Mouse (Mus musculus) left cerebral cortex, adult 11 months (tissue): Measurements from ENCODE around the gene Vps9d1.
"Not testable (repeated sequence)": the region's sequence is repeated elsewhere in the genome, so short reads cannot be mapped to it uniquely, and the experiment has no call there.

Source experiments
- DNase-seq: peaks from one replicate; pipeline ENCODE4 v3.0.0; 2022; ENCODE audit warnings: low spot score

Vps9d1 gene

DNA sequence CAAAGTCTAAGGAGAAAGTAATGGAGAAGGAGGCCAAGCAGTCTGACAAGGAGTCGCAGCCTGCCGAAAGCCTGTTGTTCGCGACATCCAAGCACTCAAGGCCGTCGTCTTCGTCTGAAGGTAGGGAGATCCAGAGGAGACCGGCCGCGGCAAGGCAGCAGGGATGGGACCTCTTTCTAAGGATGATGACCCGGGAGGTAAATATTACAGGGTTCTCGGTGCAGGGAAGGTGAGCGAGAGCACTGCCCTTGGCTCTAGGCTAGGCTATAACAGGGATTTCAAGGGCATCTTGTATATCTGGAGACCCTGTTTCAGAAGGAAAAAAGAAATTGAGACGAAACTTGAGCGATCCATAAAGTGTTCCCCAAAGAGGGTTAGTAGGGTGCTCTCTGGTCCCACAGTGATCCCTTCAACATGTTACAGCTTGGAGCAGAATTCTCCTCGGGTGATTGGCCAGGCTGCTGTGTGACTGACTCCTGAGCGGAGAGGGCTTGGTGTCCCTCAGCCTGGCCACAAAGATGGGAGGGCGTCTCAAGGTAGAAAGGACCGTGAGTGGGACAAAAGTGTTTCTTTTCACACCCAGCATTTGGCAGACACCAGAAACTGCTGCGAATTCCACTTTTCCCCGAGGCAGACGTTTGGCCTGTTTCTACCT, 40.9 kb downstream of the Vps9d1 start:
- DNase-seq: no peak

DNA sequence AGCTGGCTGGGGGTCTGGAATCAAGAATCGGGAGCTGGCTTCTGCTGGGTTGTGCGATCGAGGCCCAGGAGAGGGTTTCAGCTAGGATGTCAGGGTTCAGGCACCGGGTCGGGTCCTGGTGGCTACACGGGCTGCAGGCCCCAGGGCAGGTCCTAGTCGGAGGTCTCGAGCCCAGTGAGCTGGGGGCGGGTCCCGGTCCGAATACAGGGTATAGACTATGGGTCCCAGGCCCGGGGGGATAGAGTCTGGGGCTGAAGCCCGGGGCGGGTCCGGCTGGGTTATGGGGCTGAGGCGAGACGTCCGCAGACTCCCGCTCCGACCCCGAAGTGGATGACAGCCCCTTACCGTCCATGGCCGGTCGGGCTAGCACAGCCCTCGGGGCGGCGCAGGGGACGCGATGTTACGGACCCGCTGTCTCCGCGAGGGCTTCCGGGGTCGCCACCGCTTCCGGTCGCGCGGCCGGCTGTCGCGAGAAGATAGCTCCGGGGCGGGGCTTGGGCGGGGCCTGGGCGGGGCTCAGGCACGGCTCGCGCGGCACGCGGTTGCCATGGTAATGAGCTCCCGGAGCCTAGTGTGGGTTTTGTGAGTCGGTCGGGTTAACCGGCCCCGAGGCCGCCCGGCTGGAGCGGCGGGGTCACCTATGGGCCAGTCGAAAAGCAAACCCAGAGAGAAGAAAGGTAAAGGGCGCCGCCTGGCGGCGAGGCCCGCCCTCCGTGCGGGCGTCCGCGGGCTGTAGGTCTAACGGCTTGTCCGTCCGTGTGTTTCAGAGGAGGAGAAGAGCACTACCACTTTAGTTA, 41.6 kb downstream of the Vps9d1 start, which contains the start of the genes Chmp1a and Spata33:
TSS of gene Chmp1a (minus strand) at position 443 of the 797 bp plus-strand sequence.
TSS of gene Spata33 (plus strand) at position 512 of the 797 bp plus-strand sequence.
- DNase-seq: peak; percentile 82

DNA sequence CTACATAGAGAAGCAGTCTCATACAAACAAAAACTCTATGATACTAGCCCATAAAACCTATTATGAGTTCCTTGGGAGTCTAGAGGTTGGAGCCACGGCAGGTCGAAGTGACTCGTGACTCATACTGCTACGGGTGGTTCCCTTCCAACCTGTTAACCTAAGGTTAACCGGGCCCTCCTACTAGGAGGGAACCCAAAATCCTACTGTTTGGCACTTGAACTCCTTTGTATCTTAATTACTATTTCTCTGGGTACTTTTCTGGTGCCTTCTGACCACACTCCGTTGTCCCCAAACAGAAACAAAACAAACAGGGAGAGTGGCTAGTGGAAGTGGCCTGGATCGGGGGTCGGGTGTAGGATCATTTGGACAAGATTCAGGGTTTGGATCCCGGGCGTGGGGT, 42.3 kb downstream of the Vps9d1 start:
- no peak for DNase-seq

DNA sequence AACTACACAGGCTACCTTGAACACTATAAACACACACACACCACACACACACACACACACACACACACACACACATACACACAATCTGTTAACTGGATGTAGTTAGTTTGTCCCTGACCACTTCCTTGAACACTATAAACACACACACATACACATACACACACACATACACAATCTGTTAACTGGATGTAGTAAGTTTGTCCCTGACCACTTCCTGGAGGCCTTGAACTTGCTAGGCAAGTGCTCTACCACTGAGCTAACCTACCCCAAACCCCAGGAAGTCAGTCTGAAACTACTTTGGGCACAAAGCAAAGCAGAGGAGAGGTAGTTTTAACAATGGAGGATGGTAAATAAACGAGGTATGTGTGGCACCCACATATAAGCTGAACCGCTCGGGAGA, 50.6 kb downstream of the Vps9d1 start:
- DNase-seq: no peak

DNA sequence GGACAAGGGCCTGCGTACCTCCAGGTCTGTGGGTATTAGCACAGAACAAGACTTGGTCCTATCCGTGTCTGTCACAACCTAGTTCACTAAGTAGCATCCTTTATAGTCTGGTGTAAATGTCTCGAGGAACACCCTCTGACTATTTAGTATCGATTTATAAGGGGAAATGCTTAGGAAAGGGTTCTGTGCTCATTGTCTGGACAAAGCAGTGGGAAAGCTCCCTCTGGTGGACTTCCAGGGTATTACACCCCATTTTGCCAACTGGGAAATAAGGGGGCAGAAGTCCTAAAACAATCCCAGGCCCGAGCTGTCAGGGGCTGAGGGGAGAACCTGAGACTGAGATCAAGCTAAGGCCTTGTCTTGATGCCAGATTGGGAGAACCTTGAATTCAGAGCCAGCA, 51.9 kb downstream of the Vps9d1 start:
- no peak for DNase-seq

DNA sequence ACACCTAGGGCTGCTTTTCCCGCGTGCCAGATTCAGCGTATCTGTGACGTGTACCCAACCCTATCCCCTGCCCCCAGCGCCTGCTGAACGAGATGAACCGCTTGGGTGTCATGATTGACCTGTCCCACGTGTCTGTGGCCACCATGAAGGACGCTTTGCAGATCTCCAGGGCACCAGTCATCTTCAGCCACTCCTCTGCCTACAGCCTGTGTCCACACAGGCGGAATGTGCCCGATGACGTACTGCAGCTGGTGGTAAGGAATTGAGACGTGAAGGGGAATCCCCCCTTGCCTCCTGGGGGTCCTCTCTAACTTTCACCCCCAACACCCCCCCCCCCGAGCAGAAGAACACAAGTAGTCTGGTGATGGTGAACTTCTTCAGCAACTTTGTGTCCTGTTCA, 54.3 kb downstream of the Vps9d1 start:
- no peak for DNase-seq

DNA sequence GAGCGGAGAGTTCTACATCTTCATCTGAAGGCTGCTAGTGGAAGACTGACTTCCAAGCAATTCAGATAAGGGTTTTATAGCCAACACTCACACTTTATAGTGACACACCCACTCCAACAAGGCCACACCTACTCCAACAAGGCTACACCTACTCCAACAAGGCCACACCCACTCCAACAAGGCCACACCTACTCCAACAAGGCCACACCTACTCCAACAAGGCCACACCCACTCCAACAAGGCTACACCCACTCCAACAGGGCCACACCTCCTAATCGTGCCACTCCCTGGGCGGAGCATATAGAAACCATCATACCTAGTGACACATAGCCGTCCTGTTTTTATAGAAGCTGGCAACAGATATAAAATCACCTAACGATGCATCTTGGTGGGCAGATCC, 57.1 kb downstream of the Vps9d1 start:
- not testable (repeated sequence) for DNase-seq

DNA sequence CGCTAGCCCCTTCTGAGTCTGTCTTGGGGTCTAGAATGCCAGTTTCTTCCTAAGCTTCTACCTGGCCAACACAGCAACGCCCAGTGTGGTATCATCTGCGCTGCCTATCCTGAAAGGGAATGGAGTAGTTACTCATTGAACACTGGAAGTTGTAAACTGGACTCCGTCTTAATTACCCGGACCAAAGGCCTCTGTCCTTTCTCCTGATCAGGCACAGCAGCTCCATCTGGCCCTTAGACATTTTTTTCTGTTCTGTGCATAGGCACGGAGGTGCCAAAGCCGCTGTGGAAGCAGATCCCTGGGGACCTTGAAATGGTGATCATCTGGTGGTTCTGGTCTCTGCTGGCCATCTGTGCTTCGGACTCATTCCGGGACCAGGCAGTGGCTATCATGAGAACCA, 60.4 kb downstream of the Vps9d1 start:
- no peak for DNase-seq
